Mouse (Mus musculus): ENCODE results near the gene Iqcn. TPM values are rescaled to one million over a fixed set of nuclear protein-coding genes. Genes with fewer than 3 reads are reported as not detected.

The Iqcn gene
- not detected for polyA plus RNA-seq (2014; fragmentation: Illumina TruSeq; extraction: RNeasy Lipid Tissue Mini Kit (QIAGEN cat#74804); ENCODE audit: insufficient read depth, low read depth, low replicate concordance)

DNA sequence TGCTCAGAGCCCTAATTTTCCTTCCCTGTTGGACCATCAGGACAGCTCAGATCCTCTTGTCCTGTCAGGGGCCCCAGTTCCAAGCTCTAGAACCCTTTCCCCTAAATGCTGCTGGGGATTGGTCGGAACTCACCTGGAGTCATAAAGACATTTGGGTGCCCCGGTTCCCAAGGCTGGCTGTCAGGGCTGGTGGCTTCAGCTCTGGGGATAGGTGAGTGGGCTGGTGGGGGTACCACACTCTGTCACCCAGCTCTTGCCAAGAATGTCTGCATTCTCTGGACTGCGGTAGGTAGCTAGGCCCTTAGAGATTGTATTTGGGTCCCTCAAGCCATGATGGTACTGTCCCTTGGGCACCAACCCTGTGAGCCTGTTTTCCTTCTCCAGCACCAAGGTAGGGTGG, at the start of gene Iqcn:
Gene Iqcn (plus strand): TSS at position 171 of the 400 bp plus-strand sequence.

DNA sequence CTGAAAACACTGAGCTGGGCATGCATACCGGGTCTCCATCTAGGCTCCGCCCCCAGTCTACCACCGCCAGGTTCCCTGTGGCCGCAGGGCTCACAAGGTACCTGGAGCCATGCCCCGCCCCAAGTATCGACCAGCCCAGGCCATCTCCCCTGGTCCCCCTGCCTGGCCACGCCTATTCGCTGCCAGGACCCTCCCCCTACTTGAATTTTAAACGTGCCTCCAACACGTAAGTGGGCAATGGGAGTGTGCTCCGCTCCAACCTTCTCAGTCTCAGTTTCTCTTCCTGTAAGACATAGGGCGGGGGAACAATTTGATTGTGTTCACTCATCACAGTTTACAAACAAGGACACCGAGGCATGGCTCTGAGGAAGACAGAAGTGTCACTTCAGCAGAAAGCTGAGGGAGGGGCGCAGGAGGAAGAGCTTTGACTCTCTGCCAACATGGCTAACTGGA, 43.0 kb upstream of the Iqcn start, which contains the start of gene Pgpep1:
Gene Pgpep1 (minus strand): TSS at position 116 of the 453 bp plus-strand sequence.

DNA sequence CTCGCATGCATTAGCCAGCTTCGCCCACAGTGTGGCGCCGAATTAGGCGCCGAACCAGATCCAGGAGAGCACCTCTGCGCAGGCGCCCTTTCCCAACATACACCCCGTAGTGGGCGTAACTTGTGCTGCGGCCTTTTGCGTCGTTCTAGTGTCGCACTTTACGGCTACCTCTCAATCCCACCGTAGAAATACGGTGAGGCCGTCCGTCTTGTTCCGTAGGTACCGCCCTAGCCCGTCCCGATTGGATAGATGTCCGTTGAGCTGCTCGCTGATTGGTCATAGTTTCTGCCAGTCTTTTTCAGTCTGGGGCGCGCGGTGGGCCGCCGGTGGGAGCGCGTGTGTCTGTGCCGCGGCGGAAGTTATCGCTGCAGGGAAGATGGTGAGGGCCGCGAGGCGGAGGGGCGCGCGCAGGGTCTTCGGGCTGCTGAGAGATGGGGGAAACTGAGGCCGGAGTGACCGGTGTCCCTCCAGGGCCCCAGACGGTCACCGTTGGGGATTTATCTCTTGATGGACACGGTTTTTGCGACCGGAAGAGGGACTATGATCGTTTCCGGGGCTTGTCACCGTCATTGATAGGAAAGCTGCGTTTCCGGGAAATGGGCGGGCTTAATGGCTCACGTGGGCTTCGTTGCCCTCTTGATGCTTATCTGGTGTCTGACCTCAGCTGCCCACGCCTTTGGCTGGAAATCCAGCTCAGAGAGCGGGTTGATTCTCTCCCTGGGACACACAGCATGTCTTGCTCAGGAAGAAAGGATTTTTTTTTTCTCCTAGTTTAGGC, 30.0 kb upstream of the Iqcn start, which contains the start of gene Lsm4:
Gene Lsm4 (plus strand): TSS at position 170 of the 778 bp plus-strand sequence.

DNA sequence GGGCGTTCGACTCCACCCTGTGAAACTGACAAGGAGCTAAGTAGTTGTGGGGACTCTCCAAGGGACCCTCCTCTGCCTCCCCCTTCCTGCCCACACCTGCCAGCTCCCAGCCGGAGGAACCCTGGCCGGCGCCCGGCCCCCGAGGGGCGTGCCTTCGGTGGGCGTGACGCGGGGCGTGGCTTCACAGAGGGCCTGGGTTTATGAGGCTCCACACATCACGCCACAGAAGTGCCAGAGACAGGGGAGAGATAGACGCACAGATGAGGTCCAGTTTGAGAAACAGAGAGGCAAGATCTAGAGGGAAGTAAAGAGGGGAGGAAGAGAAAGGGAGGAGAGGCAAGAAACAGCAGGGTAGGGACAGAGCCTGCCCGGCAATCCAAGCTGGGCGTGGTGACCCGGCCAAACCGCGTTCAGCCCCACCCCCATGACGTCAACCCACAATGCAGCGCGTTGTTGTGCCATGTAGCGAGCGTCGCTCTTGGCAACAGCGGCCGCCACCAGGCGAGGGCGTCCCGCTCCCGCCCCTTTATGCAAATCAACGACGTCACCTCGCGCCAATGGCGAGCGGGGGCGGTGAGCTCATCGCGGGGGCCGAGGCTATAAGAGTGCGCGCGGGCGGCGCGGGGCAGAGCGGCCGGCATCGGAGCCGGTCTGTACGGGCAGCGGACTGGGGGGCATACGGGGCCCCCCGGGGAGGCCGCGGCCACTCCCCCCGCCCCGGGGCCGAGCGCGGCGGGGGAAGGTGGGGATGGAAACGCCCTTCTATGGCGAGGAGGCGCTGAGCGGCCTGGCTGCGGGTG, 4.7 kb upstream of the Iqcn start, which contains the start of gene Jund:
Gene Jund (plus strand): TSS at position 640 of the 800 bp plus-strand sequence.

DNA sequence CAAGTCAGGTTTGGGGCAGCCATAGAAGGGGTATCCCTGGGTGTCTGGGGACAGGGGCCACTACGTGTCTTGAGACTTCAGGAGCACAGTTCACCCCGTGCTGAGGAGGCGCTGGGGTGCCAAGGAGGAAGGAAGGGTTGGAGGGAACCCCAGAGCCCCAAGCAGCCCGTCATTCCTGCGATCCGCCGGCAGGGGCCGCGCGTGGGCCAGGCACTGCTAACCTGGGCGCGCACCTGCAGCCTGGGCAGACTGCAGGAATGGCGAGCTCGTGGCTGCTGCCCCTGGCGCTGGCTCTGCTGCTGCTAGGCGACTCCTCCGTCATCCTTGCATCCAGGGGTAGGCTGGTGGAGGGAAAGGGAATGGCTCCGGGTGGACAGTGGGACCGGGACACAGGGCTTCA, 15.0 kb downstream of the Iqcn start, which contains the start of gene Gm3336:
Gene Gm3336 (plus strand): TSS at position 247 of the 400 bp plus-strand sequence.

DNA sequence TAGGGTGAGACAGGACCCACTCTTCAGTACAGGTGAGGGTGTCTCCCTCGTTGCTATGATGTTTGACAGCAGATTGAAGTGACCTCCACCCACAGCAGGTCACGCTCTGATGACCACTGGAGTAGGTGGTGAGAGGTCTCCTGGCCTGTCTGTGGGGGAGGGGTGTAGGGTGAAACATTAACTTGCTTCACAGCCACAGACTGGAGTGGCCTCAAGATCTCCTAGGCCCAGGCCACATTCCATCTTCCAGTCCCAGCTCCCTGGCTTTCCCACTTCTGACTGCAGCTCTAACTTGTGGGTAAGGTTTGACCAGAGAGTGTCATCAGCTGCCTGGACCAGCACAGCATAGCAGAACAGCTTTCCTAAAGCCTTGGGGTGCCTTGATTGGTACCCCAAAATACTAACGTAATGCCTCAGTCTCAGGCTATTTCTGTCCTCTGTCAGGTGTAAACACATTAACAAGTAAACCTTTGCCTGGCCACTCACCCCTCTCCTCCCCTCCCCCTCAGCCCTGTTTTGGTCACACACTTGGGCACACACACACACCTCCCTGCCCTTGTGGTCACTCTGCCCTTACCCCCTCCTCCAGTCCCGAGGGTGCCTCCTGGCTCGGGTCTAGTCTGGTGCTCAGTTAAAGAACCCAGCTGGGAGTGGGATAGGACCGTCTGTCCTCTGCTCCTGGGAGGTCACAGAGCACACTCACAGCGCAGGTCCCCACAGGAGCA, 20.4 kb downstream of the Iqcn start, which contains the start of gene Pde4c:
Gene Pde4c (plus strand): TSS at position 235 of the 725 bp plus-strand sequence.

DNA sequence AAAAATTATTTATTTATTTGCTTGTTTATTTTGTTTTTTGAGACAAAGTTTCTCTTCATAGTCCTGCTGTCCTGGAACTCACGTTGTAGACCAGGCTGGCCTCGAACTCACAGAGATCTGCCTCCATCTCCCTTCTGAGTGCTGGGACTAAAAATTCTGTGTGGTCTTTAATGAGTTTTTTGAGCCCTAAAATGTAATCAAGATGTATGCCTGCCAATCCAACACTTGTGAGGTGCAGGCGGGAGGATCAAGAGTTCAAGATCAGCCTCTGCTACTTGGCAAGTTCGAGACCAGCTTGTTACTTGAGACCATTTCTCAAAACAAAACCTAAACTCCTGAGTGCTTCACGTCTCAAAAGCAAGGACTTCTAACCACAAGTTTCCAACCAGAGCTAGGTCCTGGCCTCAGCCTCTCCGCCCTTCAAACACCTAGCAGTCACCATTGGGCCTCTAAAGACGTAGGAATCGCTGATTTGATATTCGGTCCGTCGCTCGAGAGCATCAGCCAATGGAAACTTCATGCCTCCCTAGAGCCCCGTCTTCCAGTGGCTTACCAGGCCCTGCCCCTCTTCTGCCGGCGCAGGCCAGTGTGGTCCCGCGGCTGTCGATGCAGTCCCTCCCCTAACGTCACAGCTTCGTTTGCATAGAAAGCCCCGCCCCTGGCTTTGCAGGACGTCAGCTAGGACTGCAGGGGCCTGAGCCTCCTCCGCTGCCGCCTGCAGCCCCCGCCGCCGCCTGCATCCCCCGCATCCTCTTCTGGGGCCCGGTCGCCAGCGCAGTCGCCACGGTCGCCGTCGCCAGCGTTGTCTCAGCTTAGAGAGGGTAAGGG, 51.0 kb downstream of the Iqcn start, which contains the start of gene Rab3a:
Gene Rab3a (plus strand): TSS at position 637 of the 828 bp plus-strand sequence.

DNA sequence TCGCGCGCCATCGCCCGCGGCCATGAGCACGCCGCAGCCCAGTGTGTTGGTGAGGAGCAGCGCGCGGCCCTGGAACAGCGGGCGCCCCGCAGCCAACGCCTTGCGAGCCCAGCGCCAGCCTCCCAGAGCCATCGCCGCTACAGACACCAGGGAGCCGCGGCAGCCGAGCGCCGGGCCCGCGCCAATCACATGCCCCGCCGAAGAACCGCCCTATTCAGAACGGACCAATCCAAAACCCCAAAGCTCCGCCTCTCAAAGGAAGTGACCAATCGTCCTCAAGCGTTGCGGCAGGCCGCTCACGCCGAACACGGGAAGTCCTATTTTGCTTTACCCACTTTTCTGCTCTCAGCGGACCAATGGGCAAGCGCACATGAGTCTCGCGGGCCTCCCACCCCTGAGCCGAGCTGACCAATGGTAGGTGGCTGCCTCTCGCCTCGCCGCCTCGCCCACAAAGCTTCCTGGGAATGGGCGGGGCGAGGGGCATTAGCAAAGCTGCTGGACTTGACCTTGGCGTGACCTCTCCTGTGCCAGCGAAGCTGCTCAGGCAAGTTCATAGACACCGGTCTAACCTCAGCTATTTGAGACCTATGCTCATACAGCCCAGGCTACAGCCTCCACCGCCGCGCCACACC, 57.6 kb downstream of the Iqcn start, which contains the start of gene Mpv17l2:
Gene Mpv17l2 (minus strand): TSS at position 172 of the 632 bp plus-strand sequence.

Other genes starting within 250 kb of the Iqcn start
- gene Klhl26, start 226.5 kb upstream of the Iqcn start, polyA plus RNA-seq (2014; fragmentation: Illumina TruSeq; extraction: RNeasy Lipid Tissue Mini Kit (QIAGEN cat#74804); ENCODE audit: insufficient read depth, low read depth, low replicate concordance): 10.1 TPM
- 7.8 TPM for gene Tmem59l, start 216.1 kb upstream of the Iqcn start, polyA plus RNA-seq (2014; fragmentation: Illumina TruSeq; extraction: RNeasy Lipid Tissue Mini Kit (QIAGEN cat#74804); ENCODE audit: insufficient read depth, low read depth, low replicate concordance)
- gene Crlf1, start 210.3 kb upstream of the Iqcn start, polyA plus RNA-seq (2014; fragmentation: Illumina TruSeq; extraction: RNeasy Lipid Tissue Mini Kit (QIAGEN cat#74804); ENCODE audit: insufficient read depth, low read depth, low replicate concordance): 13.8 TPM
- 98.1 TPM for gene Rex1bd, start 196.7 kb upstream of the Iqcn start, polyA plus RNA-seq (2014; fragmentation: Illumina TruSeq; extraction: RNeasy Lipid Tissue Mini Kit (QIAGEN cat#74804); ENCODE audit: insufficient read depth, low read depth, low replicate concordance)
- 1,654 TPM for gene Uba52, start 192.7 kb upstream of the Iqcn start, polyA plus RNA-seq (2014; fragmentation: Illumina TruSeq; extraction: RNeasy Lipid Tissue Mini Kit (QIAGEN cat#74804); ENCODE audit: insufficient read depth, low read depth, low replicate concordance)
- 190 TPM for gene Fkbp8, start 175.7 kb upstream of the Iqcn start, polyA plus RNA-seq (2014; fragmentation: Illumina TruSeq; extraction: RNeasy Lipid Tissue Mini Kit (QIAGEN cat#74804); ENCODE audit: insufficient read depth, low read depth, low replicate concordance)
- gene Kxd1, start 175.5 kb upstream of the Iqcn start, polyA plus RNA-seq (2014; fragmentation: Illumina TruSeq; extraction: RNeasy Lipid Tissue Mini Kit (QIAGEN cat#74804); ENCODE audit: insufficient read depth, low read depth, low replicate concordance): 48.0 TPM
- 9.7 TPM for gene Ell, start 164.0 kb upstream of the Iqcn start, polyA plus RNA-seq (2014; fragmentation: Illumina TruSeq; extraction: RNeasy Lipid Tissue Mini Kit (QIAGEN cat#74804); ENCODE audit: insufficient read depth, low read depth, low replicate concordance)
- 26.4 TPM for gene Isyna1, start 109.1 kb upstream of the Iqcn start, polyA plus RNA-seq (2014; fragmentation: Illumina TruSeq; extraction: RNeasy Lipid Tissue Mini Kit (QIAGEN cat#74804); ENCODE audit: insufficient read depth, low read depth, low replicate concordance)
- 54.0 TPM for gene Ssbp4, start 94.6 kb upstream of the Iqcn start, polyA plus RNA-seq (2014; fragmentation: Illumina TruSeq; extraction: RNeasy Lipid Tissue Mini Kit (QIAGEN cat#74804); ENCODE audit: insufficient read depth, low read depth, low replicate concordance)
- 6.2 TPM for gene Lrrc25, start 87.3 kb upstream of the Iqcn start, polyA plus RNA-seq (2014; fragmentation: Illumina TruSeq; extraction: RNeasy Lipid Tissue Mini Kit (QIAGEN cat#74804); ENCODE audit: insufficient read depth, low read depth, low replicate concordance)
- 1.6 TPM for gene Gdf15, start 71.0 kb upstream of the Iqcn start, polyA plus RNA-seq (2014; fragmentation: Illumina TruSeq; extraction: RNeasy Lipid Tissue Mini Kit (QIAGEN cat#74804); ENCODE audit: insufficient read depth, low read depth, low replicate concordance)
- 17.7 TPM for gene Pgpep1, start 43.1 kb upstream of the Iqcn start, polyA plus RNA-seq (2014; fragmentation: Illumina TruSeq; extraction: RNeasy Lipid Tissue Mini Kit (QIAGEN cat#74804); ENCODE audit: insufficient read depth, low read depth, low replicate concordance)
- 81.6 TPM for gene Lsm4, start 30.2 kb upstream of the Iqcn start, polyA plus RNA-seq (2014; fragmentation: Illumina TruSeq; extraction: RNeasy Lipid Tissue Mini Kit (QIAGEN cat#74804); ENCODE audit: insufficient read depth, low read depth, low replicate concordance)
- gene Jund, start 4.5 kb upstream of the Iqcn start, polyA plus RNA-seq (2014; fragmentation: Illumina TruSeq; extraction: RNeasy Lipid Tissue Mini Kit (QIAGEN cat#74804); ENCODE audit: insufficient read depth, low read depth, low replicate concordance): 145 TPM
- 0.66 TPM for gene Gm3336, start 15.1 kb downstream of the Iqcn start, polyA plus RNA-seq (2014; fragmentation: Illumina TruSeq; extraction: RNeasy Lipid Tissue Mini Kit (QIAGEN cat#74804); ENCODE audit: insufficient read depth, low read depth, low replicate concordance)
- 1.1 TPM for gene Pde4c, start 20.3 kb downstream of the Iqcn start, polyA plus RNA-seq (2014; fragmentation: Illumina TruSeq; extraction: RNeasy Lipid Tissue Mini Kit (QIAGEN cat#74804); ENCODE audit: insufficient read depth, low read depth, low replicate concordance)
- 18.7 TPM for gene Rab3a, start 51.2 kb downstream of the Iqcn start, polyA plus RNA-seq (2014; fragmentation: Illumina TruSeq; extraction: RNeasy Lipid Tissue Mini Kit (QIAGEN cat#74804); ENCODE audit: insufficient read depth, low read depth, low replicate concordance)
- 36.9 TPM for gene Mpv17l2, start 57.5 kb downstream of the Iqcn start, polyA plus RNA-seq (2014; fragmentation: Illumina TruSeq; extraction: RNeasy Lipid Tissue Mini Kit (QIAGEN cat#74804); ENCODE audit: insufficient read depth, low read depth, low replicate concordance)
- gene Pik3r2, start 73.3 kb downstream of the Iqcn start, polyA plus RNA-seq (2014; fragmentation: Illumina TruSeq; extraction: RNeasy Lipid Tissue Mini Kit (QIAGEN cat#74804); ENCODE audit: insufficient read depth, low read depth, low replicate concordance): 14.8 TPM
- 9.9 TPM for gene Mast3, start 101.6 kb downstream of the Iqcn start, polyA plus RNA-seq (2014; fragmentation: Illumina TruSeq; extraction: RNeasy Lipid Tissue Mini Kit (QIAGEN cat#74804); ENCODE audit: insufficient read depth, low read depth, low replicate concordance)
- gene Il12rb1, start 105.0 kb downstream of the Iqcn start, polyA plus RNA-seq (2014; fragmentation: Illumina TruSeq; extraction: RNeasy Lipid Tissue Mini Kit (QIAGEN cat#74804); ENCODE audit: insufficient read depth, low read depth, low replicate concordance): 0.71 TPM
- gene Arrdc2, start 136.3 kb downstream of the Iqcn start, polyA plus RNA-seq (2014; fragmentation: Illumina TruSeq; extraction: RNeasy Lipid Tissue Mini Kit (QIAGEN cat#74804); ENCODE audit: insufficient read depth, low read depth, low replicate concordance): 10.2 TPM
- 1.1 TPM for gene Kcnn1, start 159.8 kb downstream of the Iqcn start, polyA plus RNA-seq (2014; fragmentation: Illumina TruSeq; extraction: RNeasy Lipid Tissue Mini Kit (QIAGEN cat#74804); ENCODE audit: insufficient read depth, low read depth, low replicate concordance)
- gene Ccdc124, start 170.5 kb downstream of the Iqcn start, polyA plus RNA-seq (2014; fragmentation: Illumina TruSeq; extraction: RNeasy Lipid Tissue Mini Kit (QIAGEN cat#74804); ENCODE audit: insufficient read depth, low read depth, low replicate concordance): 49.2 TPM
- 0.24 TPM for gene Slc5a5, start 189.3 kb downstream of the Iqcn start, polyA plus RNA-seq (2014; fragmentation: Illumina TruSeq; extraction: RNeasy Lipid Tissue Mini Kit (QIAGEN cat#74804); ENCODE audit: insufficient read depth, low read depth, low replicate concordance)
- gene Rpl18a, start 194.0 kb downstream of the Iqcn start, polyA plus RNA-seq (2014; fragmentation: Illumina TruSeq; extraction: RNeasy Lipid Tissue Mini Kit (QIAGEN cat#74804); ENCODE audit: insufficient read depth, low read depth, low replicate concordance): 2,851 TPM
- gene Map1s, start 202.5 kb downstream of the Iqcn start, polyA plus RNA-seq (2014; fragmentation: Illumina TruSeq; extraction: RNeasy Lipid Tissue Mini Kit (QIAGEN cat#74804); ENCODE audit: insufficient read depth, low read depth, low replicate concordance): 9.3 TPM

All from lung, adult 10 weeks (tissue).